Mouse (Mus musculus) R1 (cell line): ENCODE measurements around the gene Olfr727.

Experiments
- DNase-seq: peaks from one replicate; pipeline ENCODE4 v3.0.0-alpha.2; 2018; ENCODE audit warnings: low read depth, low spot score

The Olfr727 gene

DNA sequence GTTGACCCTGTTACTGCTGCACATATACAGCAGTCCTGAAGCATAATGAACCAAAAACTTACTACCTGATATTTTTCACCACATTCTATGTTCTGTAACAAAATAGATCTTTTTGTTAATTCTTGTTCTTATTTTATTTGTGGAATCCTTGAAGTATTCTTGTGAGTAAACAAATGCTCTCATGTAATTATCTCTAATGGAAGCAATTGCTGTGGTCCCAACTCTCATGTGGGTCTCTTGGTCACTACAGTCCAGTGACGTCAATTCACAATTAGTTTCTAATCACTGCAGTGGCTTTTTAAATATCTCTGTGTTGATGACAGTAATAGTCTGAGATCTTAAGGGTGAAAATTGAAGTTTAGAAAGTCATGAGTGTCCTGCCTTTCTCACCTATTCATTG lies at the start of gene Olfr727:
TSS of gene Olfr727 (plus strand) at position 301 of the 400 bp plus-strand sequence.
- DNase-seq: no peak

- no peak for DNase-seq
Measured at GRCm38 (mm10) chr14:50090853-50091252, 32.1 kb upstream of the Olfr727 start, which contains the start of gene Olfr726. TSS of gene Olfr726 (minus strand) at chr14:50090953.

GRCm38 (mm10) chr14:50142580-50142979 lies 19.6 kb downstream of the Olfr727 start, which contains the start of gene Olfr728:
TSS of gene Olfr728 (minus strand) at chr14:50142680.
- DNase-seq: no peak

- DNase-seq: no peak
Measured at GRCm38 (mm10) chr14:50152810-50153209, 29.8 kb downstream of the Olfr727 start, which contains the start of gene Olfr729. TSS of gene Olfr729 (minus strand) at chr14:50152910.
